Mouse (Mus musculus) liver, adult 2 months (tissue): ENCODE results near the gene Scn1b. TPM values are rescaled to one million over a fixed set of nuclear protein-coding genes. Genes with fewer than 3 reads are reported as not detected.

ENCODE experiments used
- DNase-seq: peaks from one replicate; pipeline ENCODE4 v3.0.0-alpha.2; 2011; ENCODE audit warnings: low read depth, low spot score; ENCODE audit errors: extremely low read depth
- H3K27ac ChIP-seq: fragments of 200-500 bp; replicated peaks from 2 replicates; pipeline ENCODE4 v1.5.1; 2012; ENCODE audit warnings: low read depth, mild to moderate bottlenecking, control low read depth, inconsistent platforms, low read length; ENCODE audit not compliant: insufficient read depth
- H3K27me3 ChIP-seq: fragments of 200-500 bp; 2 replicates; pipeline ENCODE4 v1.6.1; 2012; ENCODE audit warnings: mild to moderate bottlenecking, moderate library complexity, low read length, inconsistent platforms; ENCODE audit not compliant: control insufficient read depth, insufficient read depth
- H3K36me3 ChIP-seq: fragments of 200-500 bp; 2 replicates; pipeline ENCODE4 v1.6.1; 2012; ENCODE audit warnings: low read length, inconsistent platforms; ENCODE audit not compliant: control insufficient read depth, insufficient read depth
- H3K4me1 ChIP-seq: fragments of 200-500 bp; 2 replicates; pipeline ENCODE4 v1.6.1; 2011; ENCODE audit warnings: low read length; ENCODE audit not compliant: control insufficient read depth, insufficient read depth
- H3K4me3 ChIP-seq: fragments of 200-500 bp; 2 replicates; pipeline ENCODE4 v1.5.1; 2011; ENCODE audit warnings: low read depth, mild to moderate bottlenecking, control low read depth, low read length, moderate library complexity; ENCODE audit not compliant: insufficient read depth
- H3K79me2 ChIP-seq: fragments of 200-500 bp; 2 replicates; pipeline ENCODE4 v1.6.1; 2012; ENCODE audit warnings: inconsistent platforms, mild to moderate bottlenecking, low read length, moderate library complexity; ENCODE audit not compliant: control insufficient read depth, insufficient read depth
- H3K9ac ChIP-seq: fragments of 200-500 bp; 2 replicates; pipeline ENCODE4 v1.6.1; 2012; ENCODE audit warnings: low read depth, mild to moderate bottlenecking, control low read depth, inconsistent platforms, low read length
- CTCF ChIP-seq: fragments of 200-500 bp; IDR thresholded peaks from 2 replicates; pipeline ENCODE4 v1.5.1; 2011; ENCODE audit warnings: low read depth, low read length, control low read depth
- POLR2A ChIP-seq: fragments of 200-500 bp; IDR thresholded peaks from 2 replicates; pipeline ENCODE4 v1.6.1; 2011; ENCODE audit warnings: low read length, control low read depth; ENCODE audit not compliant: insufficient read depth; ENCODE audit errors: extremely low read depth
- WGBS: fragments of 180-500 bp; shearing (Covaris S2); methylation state at CpG from one replicate; pipeline ENCODE4 v1.1.7; 2018; 5-methylcytosine and 5-hydroxymethylcytosine counted together
- polyA plus RNA-seq: library from polyadenylated mRNA; depleted of rRNA; stranded (reverse); fragments of >200 nt; gene quantifications from 2 replicates; pipeline ENCODE4 v1.2.3, GENCODE M21; 2012; rRNA removed
- total RNA-seq: library from RNA; depleted of rRNA; stranded (reverse); fragments of >200 nt; gene quantifications from 2 replicates; pipeline ENCODE4 v1.2.3, GENCODE M21; 2014; rRNA removed

Scn1b gene
- total and polyA plus RNA-seq, 2 experiments, result 2.4 to 7.1 TPM

DNA sequence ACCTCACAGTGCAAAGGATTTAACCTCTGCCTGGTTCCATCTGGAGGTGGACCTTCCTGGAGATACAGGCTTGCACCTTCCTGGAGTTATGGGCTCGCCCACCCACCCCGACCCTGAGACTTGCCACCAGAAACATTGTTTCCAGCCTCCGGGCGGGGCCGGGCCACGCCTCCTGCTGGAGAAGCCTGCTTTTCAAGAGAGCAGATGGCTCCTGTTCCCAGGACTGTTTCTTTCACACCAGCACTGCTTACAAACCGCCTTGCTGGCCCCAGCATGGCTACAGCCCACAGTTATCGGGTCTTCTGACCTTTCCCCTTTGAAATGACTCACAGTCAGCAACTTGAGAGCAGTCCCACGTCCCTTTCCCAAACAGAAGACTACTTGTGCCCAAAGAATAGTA is 54.5 kb downstream of the Scn1b start:
- no peaks in the 10 kb centered on the region for H3K4me1 ChIP-seq
- H3K4me3 ChIP-seq, result no peak overlapping the region
- WGBS, result 79% methylated on average over 9 of the region's 9 CpGs
- H3K9ac ChIP-seq, result no peak overlapping the region
- H3K27ac ChIP-seq, result no peak overlapping the region
- no peaks in the 10 kb centered on the region for H3K79me2 ChIP-seq
- H3K36me3 ChIP-seq, result no peaks in the 10 kb centered on the region
- H3K27me3 ChIP-seq, result no peaks in the 10 kb centered on the region
- no peak for TF ChIP-seq POLR2A
- no peak for TF ChIP-seq CTCF
- DNase-seq, result no peak

DNA sequence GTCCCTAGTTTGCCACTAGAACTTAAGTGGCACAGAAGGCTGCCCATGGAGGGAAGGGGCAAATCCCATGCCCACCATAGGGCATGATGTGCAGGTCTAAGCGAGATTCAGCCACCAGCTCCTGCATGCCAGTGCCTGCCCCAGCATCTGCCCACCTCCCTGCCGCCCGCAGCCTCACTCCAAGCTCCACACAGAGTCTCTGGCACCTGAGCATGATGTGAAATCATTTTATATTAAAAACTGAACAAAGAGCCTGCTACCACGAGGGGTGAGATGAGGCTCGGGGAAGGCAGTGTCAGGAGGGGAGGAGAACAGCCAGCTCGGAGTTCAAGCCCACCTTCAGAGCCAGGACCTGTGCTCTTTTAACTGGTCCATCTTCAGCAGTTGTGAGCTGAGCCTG is 56.5 kb downstream of the Scn1b start:
- DNase-seq, result no peak
- no peaks in the 10 kb centered on the region for H3K4me1 ChIP-seq
- TF ChIP-seq POLR2A (no peak), CTCF (no peak)
- H3K9ac ChIP-seq, result no peak overlapping the region
- no peaks in the 10 kb centered on the region for H3K27me3 ChIP-seq
- WGBS, result 89% methylated on average over 6 of the region's 6 CpGs
- H3K4me3 ChIP-seq, result no peak overlapping the region
- H3K27ac ChIP-seq, result no peak overlapping the region
- H3K36me3 ChIP-seq, result no peaks in the 10 kb centered on the region
- no peaks in the 10 kb centered on the region for H3K79me2 ChIP-seq

GRCm38 (mm10) chr7:31069491-31069890 is 57.3 kb downstream of the Scn1b start:
- Histone ChIP-seq H3K36me3 (no peaks in the 10 kb centered on the region), H3K4me3 (no peak overlapping the region), H3K4me1 (no peaks in the 10 kb centered on the region), H3K9ac (no peak overlapping the region), H3K27me3 (no peaks in the 10 kb centered on the region), H3K79me2 (no peaks in the 10 kb centered on the region), H3K27ac (no peak overlapping the region)
- no peak for TF ChIP-seq POLR2A
- TF ChIP-seq CTCF, result no peak
- no peak for DNase-seq
- 90% methylated on average over 14 of the region's 14 CpGs for WGBS

DNA sequence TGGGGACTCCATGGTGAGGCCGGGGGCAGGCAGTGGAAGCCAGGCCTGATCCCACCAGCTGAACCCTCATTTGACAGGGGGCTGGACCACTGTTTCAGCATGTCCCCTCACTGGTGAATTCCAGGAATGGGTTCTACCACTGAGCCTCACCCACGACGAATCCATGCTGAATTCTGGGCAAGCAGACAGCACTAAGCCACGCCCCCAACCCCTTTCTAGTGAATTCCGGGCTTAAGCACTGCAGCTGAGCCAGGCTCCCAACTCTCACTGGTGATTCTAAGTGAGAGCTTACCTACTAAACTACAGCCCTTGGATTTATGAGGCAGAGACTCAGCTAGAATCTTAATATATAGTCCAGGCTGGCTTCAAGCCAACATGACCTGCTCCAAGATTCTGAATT is 59.0 kb downstream of the Scn1b start:
- Histone ChIP-seq H3K36me3 (no peaks in the 10 kb centered on the region), H3K27me3 (no peaks in the 10 kb centered on the region), H3K27ac (no peak overlapping the region), H3K9ac (no peak overlapping the region), H3K4me1 (no peaks in the 10 kb centered on the region), H3K4me3 (no peak overlapping the region), H3K79me2 (no peaks in the 10 kb centered on the region)
- 54% methylated on average over 5 of the region's 5 CpGs for WGBS
- DNase-seq, result no peak
- no peak for TF ChIP-seq CTCF
- TF ChIP-seq POLR2A, result no peak

Other genes starting within 250 kb of the Scn1b start
- 0.74 and 1.8 TPM in 2 replicates for gene Cd22, start 246.7 kb downstream of the Scn1b start, total RNA-seq
- gene Cd22, start 246.7 kb downstream of the Scn1b start, polyA plus RNA-seq, result 1.4 and 3.7 TPM in 2 replicates
- gene Mag, start 212.1 kb downstream of the Scn1b start, total RNA-seq, result 0.07 and 0.09 TPM in 2 replicates
- 0.20 and 0.37 TPM in 2 replicates for gene Mag, start 212.1 kb downstream of the Scn1b start, polyA plus RNA-seq
- 445 and 548 TPM in 2 replicates for gene Hamp2, start 202.3 kb downstream of the Scn1b start, total RNA-seq
- 6,798 and 9,385 TPM in 2 replicates for gene Hamp2, start 202.3 kb downstream of the Scn1b start, polyA plus RNA-seq
- gene Hamp, start 183.0 kb downstream of the Scn1b start, total RNA-seq, result 1,191 and 3,227 TPM in 2 replicates
- 8,217 and 12,671 TPM in 2 replicates for gene Hamp, start 183.0 kb downstream of the Scn1b start, polyA plus RNA-seq
- 40.5 and 55.1 TPM in 2 replicates for gene Usf2, start 170.2 kb downstream of the Scn1b start, total RNA-seq
- gene Usf2, start 170.2 kb downstream of the Scn1b start, polyA plus RNA-seq, result 160 and 161 TPM in 2 replicates
- 75.7 and 86.7 TPM in 2 replicates for gene Lsr, start 153.5 kb downstream of the Scn1b start, total RNA-seq
- gene Lsr, start 153.5 kb downstream of the Scn1b start, polyA plus RNA-seq, result 289 and 362 TPM in 2 replicates
- gene Fam187b, start 153.2 kb downstream of the Scn1b start, total RNA-seq, result 2.4 and 3.0 TPM in 2 replicates
- 3.7 and 3.9 TPM in 2 replicates for gene Fam187b, start 153.2 kb downstream of the Scn1b start, polyA plus RNA-seq
- 3.6 and 3.8 TPM in 2 replicates for gene Fxyd5, start 84.5 kb downstream of the Scn1b start, total RNA-seq
- gene Fxyd5, start 84.5 kb downstream of the Scn1b start, polyA plus RNA-seq, result 5.4 and 7.8 TPM in 2 replicates
- 0.47 TPM in 1 of 2 replicates, not detected in the other for gene Fxyd7, start 75.5 kb downstream of the Scn1b start, total RNA-seq
- 0.40 and 0.92 TPM in 2 replicates for gene Fxyd7, start 75.5 kb downstream of the Scn1b start, polyA plus RNA-seq
- 127 and 154 TPM in 2 replicates for gene Fxyd1, start 69.8 kb downstream of the Scn1b start, total RNA-seq
- 1,507 and 1,555 TPM in 2 replicates for gene Fxyd1, start 69.8 kb downstream of the Scn1b start, polyA plus RNA-seq
- gene Lgi4, start 67.7 kb downstream of the Scn1b start, total RNA-seq, result 0.07 and 0.18 TPM in 2 replicates
- gene Lgi4, start 67.7 kb downstream of the Scn1b start, polyA plus RNA-seq, result 0.04 and 0.09 TPM in 2 replicates
- 0.27 and 0.46 TPM in 2 replicates for gene Fxyd3, start 50.3 kb downstream of the Scn1b start, total RNA-seq
- 0.50 and 0.83 TPM in 2 replicates for gene Fxyd3, start 50.3 kb downstream of the Scn1b start, polyA plus RNA-seq
- gene Hpn, start 11.7 kb downstream of the Scn1b start, total RNA-seq, result 282 and 327 TPM in 2 replicates
- gene Hpn, start 11.7 kb downstream of the Scn1b start, polyA plus RNA-seq, result 883 and 920 TPM in 2 replicates
- gene Gramd1a, start 28.9 kb upstream of the Scn1b start, total RNA-seq, result 5.1 and 6.6 TPM in 2 replicates
- gene Gramd1a, start 28.9 kb upstream of the Scn1b start, polyA plus RNA-seq, result 17.0 and 33.0 TPM in 2 replicates
- gene Scgb2b2, start 163.5 kb upstream of the Scn1b start, total RNA-seq, result not detected in 2 replicates
- not detected in 2 replicates for gene Scgb2b2, start 163.5 kb upstream of the Scn1b start, polyA plus RNA-seq
- not detected in 2 replicates for gene Scgb1b2, start 164.8 kb upstream of the Scn1b start, total RNA-seq
- gene Scgb1b2, start 164.8 kb upstream of the Scn1b start, polyA plus RNA-seq, result not detected in 2 replicates
- not detected in 2 replicates for gene Scgb2b3, start 235.1 kb upstream of the Scn1b start, total RNA-seq
- not detected in 2 replicates for gene Scgb2b3, start 235.1 kb upstream of the Scn1b start, polyA plus RNA-seq
- not detected in 2 replicates for gene Scgb1b3, start 248.6 kb upstream of the Scn1b start, total RNA-seq
- gene Scgb1b3, start 248.6 kb upstream of the Scn1b start, polyA plus RNA-seq, result not detected in 2 replicates